ENCODE assay signal across 21 mouse cellular contexts in genomic region chr14:113765406-113765805, GRCm38 (mm10).
A peak's percentile ranks its signal among the peaks of the same experiment; 100 is the strongest.
DNase-seq lines count a peak whose midpoint lies in the region; ATAC-seq and TF ChIP-seq lines count a peak whose summit lies in the region.
"Had no signal": no experiment of that assay in that cellular context is flagged by ENCODE, and none has a peak within 500 bp of the region (broad histone marks: within the 10 kb centered on the region; RNA-seq: fewer than 3 reads in every experiment).

No protein-coding gene starts in this region.

- no peak overlapping the region for H3K9ac ChIP-seq in kidney, embryonic 16.5 days (replicated peaks; ENCODE audit: low read length)
- H3K9ac ChIP-seq in limb, embryonic 14.5 days (ENCODE audit: low read depth, low read length, severe bottlenecking), result no peak overlapping the region
- H3K9ac ChIP-seq: embryonic facial prominence, embryonic 15.5 days; heart, embryonic 12.5 days; hindbrain, embryonic 12.5 days had no signal

- TF ChIP-seq POLR2A in limb, embryonic 14.5 days (IDR thresholded peaks at IDR 0.05; ENCODE audit: borderline replicate concordance, extremely low read depth, insufficient read depth, insufficient read length), result no peak

- 0 out of 2 replicates have a peak, but pooled peaks have one; percentile 74 for ATAC-seq in kidney, embryonic 16.5 days (ENCODE audit: low FRiP score, low TSS enrichment)
- no peak for ATAC-seq in limb, embryonic 14.5 days (ENCODE audit: low FRiP score, low read depth)
- ATAC-seq in cerebellum, adult (ENCODE audit: insufficient number of reproducible peaks, low FRiP score, low TSS enrichment), result no peak
- ATAC-seq: forebrain, embryonic 14.5 days; hindbrain, embryonic 16.5 days had no signal

- 53% methylated on average over 2 of the region's 2 CpGs for WGBS in kidney, embryonic 16.5 days
- 50% methylated on average over 2 of the region's 2 CpGs for WGBS in limb, embryonic 14.5 days
- WGBS in limb, embryonic 10.5 days, result 82% methylated on average over 2 of the region's 2 CpGs

- no peaks in the 10 kb centered on the region for H3K4me1 ChIP-seq in kidney, embryonic 16.5 days (ENCODE audit: insufficient read depth, low read length)
- no peaks in the 10 kb centered on the region for H3K4me1 ChIP-seq in limb, embryonic 14.5 days (ENCODE audit: control insufficient read depth, insufficient read depth, low read length)
- H3K4me1 ChIP-seq in limb, embryonic 10.5 days, result no peaks in the 10 kb centered on the region
- H3K4me1 ChIP-seq: embryonic facial prominence, embryonic 15.5 days; forebrain, embryonic 10.5 days; heart, embryonic 12.5 days; hindbrain, embryonic 12.5 days had no signal

- no peak overlapping the region for H3K4me2 ChIP-seq in kidney, embryonic 16.5 days (replicated peaks; ENCODE audit: low read depth, low read length)
- H3K4me2 ChIP-seq in limb, embryonic 14.5 days (replicated peaks; ENCODE audit: low read depth, low read length, severe bottlenecking), result no peak overlapping the region
- H3K4me2 ChIP-seq: embryonic facial prominence, embryonic 15.5 days; heart, embryonic 12.5 days; hindbrain, embryonic 12.5 days had no signal

- no peak overlapping the region for H3K27ac ChIP-seq in kidney, embryonic 16.5 days (ENCODE audit: low read length)
- no peak overlapping the region for H3K27ac ChIP-seq in limb, embryonic 14.5 days (replicated peaks; ENCODE audit: low read depth, low read length)
- no peak overlapping the region for H3K27ac ChIP-seq in limb, embryonic 10.5 days
- H3K27ac ChIP-seq: embryonic facial prominence, embryonic 15.5 days; forebrain, embryonic 10.5 days; gastrocnemius, adult 2 months; hindbrain, embryonic 12.5 days had no signal

- H3K27me3 ChIP-seq in kidney, embryonic 16.5 days (ENCODE audit: insufficient read depth, low read length), result no peaks in the 10 kb centered on the region
- H3K27me3 ChIP-seq in limb, embryonic 14.5 days (ENCODE audit: control insufficient read depth, insufficient read depth, low read length), result no peaks in the 10 kb centered on the region
- no peaks in the 10 kb centered on the region for H3K27me3 ChIP-seq in limb, embryonic 10.5 days (ENCODE audit: low read depth, poor library complexity, severe bottlenecking)
- H3K27me3 ChIP-seq: embryonic facial prominence, embryonic 15.5 days; heart, embryonic 12.5 days; hindbrain, embryonic 12.5 days had no signal

- no peaks in the 10 kb centered on the region for H3K9me3 ChIP-seq in kidney, embryonic 16.5 days (ENCODE audit: low read length)
- H3K9me3 ChIP-seq in limb, embryonic 14.5 days (ENCODE audit: control insufficient read depth, low read length), result no peaks in the 10 kb centered on the region
- H3K9me3 ChIP-seq in limb, embryonic 10.5 days (replicated peaks), result no peaks in the 10 kb centered on the region
- H3K9me3 ChIP-seq: embryonic facial prominence, embryonic 15.5 days; forebrain, embryonic 10.5 days; heart, embryonic 12.5 days; hindbrain, embryonic 12.5 days had no signal

- no peaks in the 10 kb centered on the region for H3K36me3 ChIP-seq in kidney, embryonic 16.5 days (ENCODE audit: insufficient read depth, low read length)
- no peaks in the 10 kb centered on the region for H3K36me3 ChIP-seq in limb, embryonic 14.5 days (ENCODE audit: control insufficient read depth, insufficient read depth, low read length)
- no peaks in the 10 kb centered on the region for H3K36me3 ChIP-seq in limb, embryonic 10.5 days
- H3K36me3 ChIP-seq: embryonic facial prominence, embryonic 15.5 days; forebrain, embryonic 10.5 days; heart, embryonic 12.5 days; hindbrain, embryonic 12.5 days had no signal

- H3K4me3 ChIP-seq in kidney, embryonic 16.5 days (ENCODE audit: low read length), result no peak overlapping the region
- no peak overlapping the region for H3K4me3 ChIP-seq in limb, embryonic 14.5 days (replicated peaks; ENCODE audit: low read length)
- no peak overlapping the region for H3K4me3 ChIP-seq in limb, embryonic 10.5 days
- H3K4me3 ChIP-seq: embryonic facial prominence, embryonic 15.5 days; erythroblast, embryonic 14.5 days; forebrain, embryonic 10.5 days; gastrocnemius, adult 2 months; heart, embryonic 12.5 days; hindbrain, embryonic 12.5 days had no signal

- DNase-seq in kidney, adult 8-10 months, result no peak
- peak; percentile 11 for DNase-seq in limb, embryonic 14.5 days (ENCODE audit: low spot score)
- DNase-seq in limb, embryonic 10.5 days (ENCODE audit: low spot score), result no peak
- peak; percentile 1 for DNase-seq in brain, adult 2 months (ENCODE audit: low read depth, low spot score)
- DNase-seq: adrenal gland, adult 8-10 months; adrenal gland, postnatal 36 days; cerebellum, adult 18-20 months; cerebellum, adult 9-11 months; cerebellum, postnatal 36 days; gastrocnemius, adult 2 months; gastrocnemius, postnatal 25 days; heart, postnatal 36 days had no signal

Comparison
In these comparisons a context has a peak if more than half of its experiments do, and no peak if none do; other contexts are left out.
1. DNase-seq: peak in limb, embryonic 14.5 days (single experiment) and brain, adult 2 months (single experiment); none in kidney, adult 8-10 months (0 of 2) and limb, embryonic 10.5 days (single experiment).